Mouse (Mus musculus) heart, adult 2 months (tissue): Measurements from ENCODE around the gene Fam129b.

Experiments used
- CTCF ChIP-seq: fragments of 200-600 bp; IDR thresholded peaks from 2 replicates; pipeline ENCODE4 v1.8.1; 2022; ENCODE audit warnings: antibody characterized with exemption, mild to moderate bottlenecking, moderate library complexity
- POLR2A ChIP-seq: fragments of 200-500 bp; IDR thresholded peaks from 2 replicates; pipeline ENCODE4 v1.6.1; 2011; ENCODE audit warnings: mild to moderate bottlenecking, low read depth, low read length, control low read depth; ENCODE audit not compliant: insufficient read depth

GRCm38 (mm10) chr2:32971235-32971634 lies 95.3 kb downstream of the Fam129b start:
- no peak for TF ChIP-seq CTCF
- no peak for TF ChIP-seq POLR2A
